Mouse (Mus musculus) layer of hippocampus, adult 8-10 months (tissue): Measurements from ENCODE around the gene Cacng1. TPM values are rescaled to one million over a fixed set of nuclear protein-coding genes. Genes with fewer than 3 reads are reported as not detected.

ENCODE experiments used
- DNase-seq, 2 experiments: peaks; one replicate each; pipeline ENCODE4 v3.0.0; 2022; ENCODE audit warnings: low spot score in 2 of 2
- total RNA-seq, 4 experiments: library from RNA; stranded (reverse); gene quantifications; 2 replicates each; pipeline ENCODE4 v1.2.4; 2022

Gene Cacng1
- not detected for total RNA-seq

DNA sequence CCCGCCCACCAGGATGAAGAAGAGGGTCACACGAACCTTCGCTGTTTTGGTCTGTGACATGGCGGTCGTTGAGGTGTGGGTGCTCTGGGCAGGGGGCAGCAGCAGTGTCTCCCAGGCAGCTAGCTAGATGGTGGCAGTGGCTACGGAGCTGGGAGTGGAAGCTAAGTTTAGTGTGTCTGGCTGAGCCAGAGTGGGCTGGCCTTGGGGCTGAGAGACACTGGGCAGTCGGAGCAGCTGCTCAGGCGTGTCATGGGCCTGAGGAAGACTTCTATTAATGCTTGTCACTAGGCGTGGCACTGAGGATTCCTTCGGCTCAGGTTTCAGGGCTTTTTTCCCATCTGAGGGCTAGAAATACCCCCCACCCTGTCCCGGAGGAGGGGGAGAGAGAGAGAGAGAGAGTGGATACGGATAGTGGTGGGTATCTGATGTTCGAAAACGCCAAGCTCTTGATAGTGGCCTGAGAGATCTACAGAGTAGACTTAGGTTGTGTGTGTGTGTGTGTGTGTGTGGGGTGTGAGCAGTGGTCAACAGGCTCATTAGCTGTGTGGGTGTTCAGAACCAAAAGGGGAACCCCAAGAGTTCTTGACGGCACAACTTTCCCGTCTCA lies at the start of gene Cacng1:
Gene Cacng1, minus strand, starts transcription at position 191 of the 607 bp plus-strand sequence.
- DNase-seq = no peak

DNA sequence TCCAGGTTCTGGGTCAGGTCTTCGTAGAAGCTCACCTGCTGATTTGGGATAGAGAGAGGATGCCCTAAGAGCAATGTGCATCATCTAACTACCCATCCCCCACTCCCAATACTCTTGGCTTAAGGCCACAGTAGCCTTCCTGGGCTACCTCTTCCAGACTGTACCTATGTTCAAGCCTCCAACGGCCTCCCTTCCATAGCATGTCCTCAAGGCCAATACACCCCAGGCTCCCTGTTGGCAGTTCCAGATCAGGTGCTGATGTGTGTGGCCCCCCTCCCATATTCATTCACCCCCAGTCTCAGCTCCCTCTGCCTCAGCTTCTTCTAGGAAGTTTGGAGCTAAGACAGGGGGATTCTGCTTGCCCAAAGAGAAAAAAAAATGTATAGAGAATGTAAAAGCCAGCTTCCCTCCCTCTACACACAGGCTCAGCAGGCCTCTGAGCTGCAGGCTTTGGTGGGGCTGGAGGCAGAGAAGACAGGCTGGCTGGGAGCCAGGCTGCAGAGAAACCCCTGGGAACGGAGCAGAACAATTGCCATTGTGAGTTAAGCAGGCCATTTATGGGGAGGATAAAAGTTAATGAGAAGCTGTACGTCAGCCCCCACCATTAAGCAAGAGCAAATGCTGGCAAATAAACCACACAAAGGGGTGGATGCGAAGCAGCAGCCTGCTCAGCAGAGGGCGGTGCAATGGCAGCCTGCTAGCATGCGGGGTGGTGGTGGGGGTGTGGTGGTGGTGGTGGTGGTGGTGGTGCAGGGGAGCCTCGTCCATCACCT lies 46.6 kb upstream of the Cacng1 start:
- no peak for DNase-seq

DNA sequence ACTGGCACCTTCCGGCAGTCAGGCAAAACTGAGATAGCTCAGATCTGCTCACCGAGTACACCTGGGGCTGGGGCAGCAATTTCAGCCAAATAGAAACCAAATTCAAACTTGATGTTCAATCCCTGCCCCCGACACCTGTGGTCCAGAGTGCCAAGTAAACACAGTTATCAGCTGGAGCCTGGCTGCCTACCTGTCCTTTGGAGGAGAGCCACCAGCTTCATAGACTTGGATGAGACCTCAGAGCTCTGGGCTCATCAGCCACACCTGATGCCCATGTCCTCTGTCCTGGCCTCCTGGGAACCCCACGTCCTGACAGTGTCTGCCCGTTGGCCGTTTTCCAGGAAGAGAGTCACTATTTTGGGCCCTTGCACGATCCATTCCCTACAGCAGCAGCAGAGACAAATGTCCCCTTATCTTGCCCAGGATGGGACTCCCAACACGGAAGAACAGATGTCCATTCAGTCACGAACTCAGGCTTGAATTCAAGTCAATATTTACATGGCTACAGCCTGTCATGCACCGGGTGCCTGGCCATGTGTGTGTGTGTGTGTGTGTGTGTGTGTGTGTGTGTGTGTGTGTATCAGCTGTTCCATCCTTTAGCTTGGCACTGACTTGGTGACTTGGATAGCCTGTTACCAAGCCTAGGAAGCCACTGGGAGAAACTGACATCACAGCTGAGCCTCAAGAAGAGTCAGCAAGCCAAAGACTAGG lies 45.6 kb upstream of the Cacng1 start:
- DNase-seq = no peak

DNA sequence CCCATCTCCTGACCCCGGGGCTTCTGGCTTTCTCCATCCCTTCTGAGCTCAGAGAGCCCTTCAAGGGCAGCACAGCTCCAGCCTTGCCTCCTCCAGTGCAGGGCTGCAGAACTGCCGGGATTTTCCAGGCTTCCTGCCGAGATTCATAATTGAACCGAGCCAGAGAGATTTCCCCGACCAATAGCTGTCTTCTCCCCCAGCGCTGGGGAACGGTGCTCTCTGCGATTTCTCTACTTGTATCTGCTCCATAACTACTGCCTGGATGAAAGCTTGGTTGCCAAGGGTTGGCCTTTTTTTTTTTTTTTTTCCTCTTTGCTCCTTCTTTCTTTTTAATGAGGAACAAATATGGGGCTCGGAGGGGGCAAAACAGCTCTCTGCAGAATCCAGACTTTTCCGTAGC lies 43.7 kb upstream of the Cacng1 start:
- DNase-seq = no peak

DNA sequence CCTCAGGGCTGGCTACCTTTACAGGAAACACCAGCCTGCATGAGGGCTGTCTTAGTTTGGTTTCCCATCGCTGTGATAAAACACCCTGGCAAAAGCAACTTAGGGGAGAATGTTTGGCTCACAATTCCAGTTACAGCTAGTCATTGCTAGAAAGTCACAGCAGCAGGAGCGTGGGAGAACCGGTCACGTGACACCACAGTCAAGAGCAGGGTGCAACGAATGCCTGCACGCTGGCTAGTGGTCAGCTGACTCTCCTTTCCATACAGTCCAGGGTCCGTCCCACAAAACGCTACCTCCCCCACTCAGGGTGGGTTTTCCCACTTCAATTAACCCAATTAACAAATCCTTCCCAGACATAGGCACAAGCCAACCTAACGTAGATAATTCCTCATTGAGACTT lies 43.2 kb upstream of the Cacng1 start:
- DNase-seq = no peak

DNA sequence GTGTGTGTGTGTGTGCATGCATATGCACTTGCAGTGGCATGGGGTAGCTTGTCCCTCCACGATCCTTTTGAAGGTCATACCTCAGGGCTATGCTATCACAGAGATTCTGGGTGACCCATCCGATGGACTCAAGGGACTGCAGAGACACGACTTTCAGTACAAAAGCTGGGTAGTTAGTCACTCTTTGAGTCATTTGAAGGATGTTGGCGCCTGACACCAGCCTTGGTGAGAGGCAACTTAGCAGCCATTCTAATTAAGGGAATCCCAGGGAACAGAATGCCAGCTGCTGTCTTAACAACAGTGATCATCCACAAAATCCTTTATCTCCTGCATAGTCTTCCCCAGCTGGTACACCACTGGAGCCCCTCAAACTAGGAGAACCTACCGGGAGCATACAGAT lies 32.8 kb upstream of the Cacng1 start:
- no peak for DNase-seq

DNA sequence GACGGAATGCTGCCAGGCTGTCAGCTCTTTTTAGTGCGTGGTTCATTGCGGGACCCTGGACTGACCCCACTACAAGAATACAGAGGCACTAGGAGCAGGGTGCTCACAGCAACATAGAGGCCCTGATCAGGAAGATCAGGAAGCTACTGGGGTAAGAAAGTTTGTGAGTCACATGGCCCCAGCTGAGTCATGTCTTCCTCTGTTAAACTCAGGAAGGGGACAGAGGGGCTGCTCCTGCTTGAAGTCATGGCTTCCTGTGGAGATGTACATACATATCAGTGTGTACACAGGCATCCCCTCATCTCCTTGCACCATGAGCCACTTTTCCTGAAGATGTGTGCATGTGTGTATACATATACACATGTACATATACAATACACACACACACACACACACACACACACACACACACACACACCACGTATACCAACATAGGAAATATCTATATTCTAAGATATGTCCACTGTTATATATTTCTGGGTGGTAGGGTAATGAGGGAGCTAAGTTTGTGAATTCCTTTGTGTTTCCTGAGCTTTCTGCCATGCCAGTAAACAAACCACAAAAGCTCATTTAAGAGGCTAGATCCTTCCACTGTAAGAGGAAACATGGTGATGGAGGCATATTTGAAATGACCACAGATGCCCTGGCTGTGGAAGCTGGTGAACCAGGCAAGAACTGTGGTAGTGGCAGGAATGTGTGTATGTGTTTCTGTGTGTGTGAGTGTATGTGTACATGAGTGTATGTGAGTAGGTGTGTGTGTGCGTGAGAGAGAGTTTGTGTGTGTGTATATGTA lies 32.1 kb upstream of the Cacng1 start:
- no peak for DNase-seq

DNA sequence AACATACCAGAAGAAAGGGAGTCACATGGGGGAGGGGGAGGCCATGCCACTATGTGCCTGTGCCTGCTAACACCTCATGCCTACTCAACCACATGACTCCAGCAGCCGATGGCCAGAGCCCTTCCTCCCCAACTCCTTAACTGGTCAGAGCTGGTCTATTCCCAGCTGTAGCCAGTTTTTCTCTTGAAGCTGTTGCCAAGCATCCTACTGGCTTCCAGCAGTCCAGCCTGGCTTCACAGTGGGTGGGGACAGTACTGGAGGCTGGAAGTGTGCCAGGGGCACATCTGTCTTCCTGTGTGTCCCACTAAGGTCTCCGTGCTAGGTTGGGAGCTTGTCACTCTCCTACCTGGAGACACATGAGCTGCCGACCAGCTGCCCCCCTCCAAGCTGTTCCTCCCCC lies 26.8 kb upstream of the Cacng1 start:
- no peak for DNase-seq

DNA sequence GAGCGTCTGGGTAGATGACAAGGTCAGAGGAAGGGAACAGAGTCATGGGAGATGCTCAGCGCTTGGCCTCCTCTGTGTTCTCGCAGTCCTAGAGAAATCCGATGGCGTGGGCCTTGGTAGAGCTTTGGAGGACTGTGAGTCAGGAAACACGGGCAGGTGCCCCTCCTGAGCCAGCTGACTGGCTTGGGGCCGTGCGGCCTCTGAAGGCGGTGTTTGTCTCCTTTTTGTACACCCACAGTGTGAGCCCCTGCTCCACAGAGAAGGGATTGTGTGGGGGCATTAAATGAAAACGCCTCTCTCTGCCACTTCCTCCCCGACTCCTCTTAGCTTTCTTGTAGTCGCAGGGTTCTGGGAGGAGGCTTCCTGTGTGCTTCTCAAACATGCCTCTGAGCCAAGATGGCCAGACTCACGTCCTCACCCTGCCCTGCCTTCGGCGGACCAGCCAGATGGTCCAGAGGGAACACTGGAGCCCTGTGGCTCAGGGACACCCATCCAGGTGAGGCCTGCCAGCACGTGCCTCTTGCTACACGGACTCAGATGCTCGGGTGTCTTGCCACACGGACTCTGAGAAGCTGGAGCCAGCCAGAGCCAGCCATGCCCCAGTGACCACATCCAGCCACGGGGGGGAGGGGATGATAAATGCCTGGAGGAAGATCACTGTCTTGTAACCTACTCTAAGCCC lies 22.2 kb upstream of the Cacng1 start:
- no peak for DNase-seq

DNA sequence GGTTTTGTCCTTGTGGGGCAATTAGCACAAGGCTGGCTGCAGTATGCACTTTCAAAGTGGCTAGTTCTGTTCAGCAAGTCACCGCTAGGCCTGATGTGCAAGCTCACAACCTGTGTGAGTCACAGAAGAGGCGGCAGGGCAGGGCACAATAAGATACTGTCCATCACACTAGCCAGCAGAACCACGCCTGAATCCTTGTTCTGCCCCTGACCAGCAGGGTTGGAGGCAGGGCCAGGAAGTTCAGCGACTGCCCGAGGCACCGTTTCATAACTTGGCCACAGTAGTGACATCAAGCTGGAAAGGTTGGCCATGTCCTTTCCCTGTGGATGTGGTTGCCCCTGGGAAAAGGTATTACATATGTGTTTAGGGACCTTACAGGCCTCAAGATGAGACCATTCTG lies 21.6 kb upstream of the Cacng1 start:
- DNase-seq = no peak

DNA sequence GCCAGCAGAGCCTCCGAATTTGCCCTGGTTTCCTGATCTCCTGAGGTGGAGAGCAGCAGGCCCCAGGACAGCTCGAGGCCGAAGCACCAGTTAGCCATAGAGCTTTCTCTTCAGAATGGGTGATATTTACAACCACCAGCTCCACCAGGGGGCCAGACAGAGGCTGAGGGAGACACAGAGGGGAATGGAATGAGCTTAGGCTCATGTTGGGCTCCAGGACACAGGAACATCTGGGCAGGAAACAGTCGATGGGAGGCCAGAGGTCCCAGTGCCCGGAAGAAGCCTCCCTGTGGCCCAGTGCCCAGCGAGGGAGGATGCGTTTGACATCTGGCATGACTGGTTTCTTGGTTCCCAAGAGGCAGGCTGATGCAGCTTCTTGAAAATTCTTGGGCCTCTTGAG lies 17.8 kb upstream of the Cacng1 start:
- no peak for DNase-seq

DNA sequence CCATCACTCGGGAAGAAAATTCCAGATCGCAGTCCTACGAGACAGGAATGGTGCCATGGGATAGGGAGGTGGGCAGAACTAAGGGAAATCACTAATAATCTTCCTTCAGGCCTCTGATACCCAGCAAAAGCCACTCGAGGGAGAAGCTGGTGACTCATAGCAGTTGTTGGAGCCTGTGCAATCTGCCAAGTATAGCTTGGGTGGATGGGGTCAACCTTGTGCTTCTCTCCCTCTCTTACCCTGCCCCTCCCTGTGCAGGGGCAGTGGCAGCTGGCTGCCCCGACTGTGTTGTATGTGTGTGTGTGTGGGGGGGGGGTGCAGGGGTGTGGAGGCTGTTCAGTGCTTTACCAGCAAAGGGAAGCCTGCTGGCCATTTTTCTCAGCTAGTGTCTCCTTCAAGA lies 15.2 kb upstream of the Cacng1 start:
- DNase-seq = no peak

DNA sequence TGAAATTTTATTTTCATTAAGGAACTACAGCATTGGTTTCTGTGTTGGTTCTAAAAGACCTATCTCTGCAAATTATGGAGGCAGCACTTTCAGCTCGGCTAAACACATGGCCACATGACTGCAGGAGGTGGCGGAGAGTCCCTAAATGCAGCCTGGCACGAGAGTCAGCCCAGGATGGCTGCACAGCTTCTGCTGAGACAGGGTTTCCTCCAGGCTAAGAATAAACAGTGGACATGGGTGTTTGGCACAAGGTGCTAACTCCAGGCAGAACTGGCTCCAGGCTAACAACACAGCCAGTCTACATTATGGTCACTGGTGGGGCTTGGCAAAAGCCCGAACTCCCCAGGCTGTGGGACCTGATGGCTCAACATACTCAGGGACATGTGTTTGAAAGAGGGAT lies 14.6 kb upstream of the Cacng1 start:
- DNase-seq = no peak

DNA sequence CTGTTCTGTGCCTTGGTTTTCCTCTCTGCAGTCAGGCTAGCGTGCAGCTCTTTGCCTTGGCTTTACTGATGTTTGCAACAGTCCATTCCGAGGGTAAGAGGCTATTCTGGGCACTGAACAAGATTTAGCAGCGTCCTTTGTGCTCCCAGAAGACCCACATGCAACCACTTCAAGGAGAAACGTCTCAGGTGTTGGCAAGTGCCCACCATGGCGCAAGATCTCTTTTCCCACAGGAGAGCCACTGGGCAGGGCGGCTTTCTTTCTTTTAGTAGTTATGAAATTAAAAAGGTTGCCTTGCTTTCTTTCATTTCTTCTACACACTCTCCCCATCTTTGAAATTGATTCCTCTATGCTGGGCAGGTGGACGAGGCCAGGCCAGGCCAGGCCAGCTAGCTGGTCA lies 12.8 kb upstream of the Cacng1 start:
- DNase-seq = no peak

DNA sequence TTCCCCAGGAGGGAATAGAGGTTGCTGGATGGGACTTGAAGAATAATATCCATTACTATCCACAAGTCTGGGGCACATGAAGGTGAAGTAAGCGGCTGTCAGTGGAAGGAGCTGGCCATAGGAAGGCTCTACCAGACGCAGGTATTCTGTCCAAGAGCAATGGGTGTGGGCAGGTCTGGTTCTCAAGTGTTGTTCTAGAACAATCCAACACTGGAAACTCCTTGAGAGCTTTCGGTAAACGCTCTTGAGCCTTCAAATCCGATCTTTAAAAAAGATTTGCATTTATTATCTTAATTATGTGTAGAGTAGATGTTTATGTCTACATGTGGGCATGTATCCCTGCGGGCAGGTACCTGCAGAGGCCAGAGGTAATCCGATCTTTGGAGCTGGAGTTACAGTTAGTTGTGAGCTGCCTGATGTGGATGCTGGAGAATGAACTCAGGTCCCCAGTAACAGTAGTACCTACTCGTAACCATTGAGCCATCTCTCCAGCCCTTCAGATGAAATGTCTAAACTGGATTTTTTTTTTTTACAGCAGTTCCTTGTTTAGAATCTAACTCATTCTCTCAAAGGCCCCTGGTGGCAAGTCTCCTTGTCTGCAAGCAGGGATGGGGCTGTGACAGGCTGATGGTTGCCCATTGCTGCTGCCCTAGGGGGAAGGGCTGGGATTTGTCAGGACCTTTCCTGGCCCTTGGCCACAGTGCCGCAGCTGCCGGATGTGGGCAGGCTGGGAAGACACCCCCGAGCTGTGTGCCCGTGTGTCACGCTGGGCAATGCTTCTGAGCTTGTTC lies 11.9 kb upstream of the Cacng1 start:
- DNase-seq = no peak

DNA sequence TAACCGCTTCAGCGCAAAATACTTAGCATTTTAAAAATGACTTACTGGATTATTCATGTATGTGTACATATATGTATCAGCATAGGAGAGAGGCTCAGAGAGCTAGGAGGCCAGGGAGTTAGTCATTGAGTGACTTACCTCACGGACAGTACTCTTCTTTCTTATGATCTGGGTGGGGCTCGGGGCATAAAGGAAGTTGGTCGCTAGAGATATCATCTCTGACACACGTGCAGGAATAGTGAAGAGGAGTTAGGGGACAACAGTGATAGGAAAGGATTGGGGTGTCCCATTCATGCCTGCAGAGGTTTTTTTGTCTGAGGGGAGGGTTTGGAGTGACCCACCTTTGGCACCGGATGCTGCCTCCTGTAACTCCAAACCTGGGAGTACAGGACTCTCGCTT lies 8.3 kb upstream of the Cacng1 start:
- no peak for DNase-seq

DNA sequence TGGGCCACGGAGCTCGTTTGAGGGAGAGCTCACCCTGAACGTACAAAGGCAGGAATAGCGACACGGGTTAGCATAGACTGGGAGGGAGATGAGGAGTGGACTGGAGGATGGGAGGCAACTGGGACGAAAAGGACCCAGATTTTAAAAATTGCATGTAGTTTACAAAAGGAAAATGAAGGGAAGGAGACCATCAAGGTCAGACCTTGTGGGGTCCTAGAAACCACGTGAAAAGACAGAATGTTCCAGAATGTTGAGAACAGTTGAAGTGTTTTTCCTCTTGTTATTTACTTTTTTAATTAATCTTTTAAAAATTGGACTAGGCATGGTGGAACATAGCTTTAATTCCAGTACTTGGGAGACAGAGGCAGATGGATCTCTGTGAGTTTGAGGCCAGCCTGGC lies 4.7 kb upstream of the Cacng1 start:
- DNase-seq = no peak

DNA sequence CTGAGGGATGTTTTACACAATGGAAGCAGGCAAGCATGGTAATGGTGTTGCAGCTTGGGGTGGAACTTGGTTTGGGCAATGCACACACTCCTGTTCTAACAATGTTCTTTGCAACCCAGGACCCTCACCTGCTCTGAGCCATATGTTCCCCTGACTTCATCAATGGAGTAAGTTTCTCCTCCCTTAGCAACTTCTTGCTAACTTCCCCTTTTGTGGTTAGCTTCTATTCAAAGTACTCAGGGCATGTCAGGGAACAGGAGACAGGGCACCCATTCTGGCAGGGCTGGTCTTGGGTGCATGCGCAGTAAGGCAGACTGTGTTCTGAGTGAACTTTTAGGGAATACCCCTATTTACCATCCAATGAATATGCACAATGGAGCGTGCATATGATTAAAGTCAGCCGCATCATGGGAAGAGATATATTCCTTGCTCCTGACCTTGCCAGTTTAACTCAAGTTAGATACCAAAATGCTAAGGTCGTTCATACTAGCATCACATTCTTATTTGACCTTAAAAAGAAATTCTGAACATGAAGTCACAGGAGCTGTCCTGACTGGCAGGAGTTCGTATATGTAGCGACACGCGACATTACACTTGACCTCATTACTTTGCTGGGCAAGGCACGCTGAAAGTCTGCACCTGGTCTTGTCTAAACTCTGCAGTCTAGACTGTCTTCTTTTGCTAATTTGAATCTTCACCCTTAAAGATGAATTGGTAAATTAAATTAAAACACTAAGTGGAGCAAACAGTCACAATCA lies 4.1 kb upstream of the Cacng1 start:
- DNase-seq = no peak

DNA sequence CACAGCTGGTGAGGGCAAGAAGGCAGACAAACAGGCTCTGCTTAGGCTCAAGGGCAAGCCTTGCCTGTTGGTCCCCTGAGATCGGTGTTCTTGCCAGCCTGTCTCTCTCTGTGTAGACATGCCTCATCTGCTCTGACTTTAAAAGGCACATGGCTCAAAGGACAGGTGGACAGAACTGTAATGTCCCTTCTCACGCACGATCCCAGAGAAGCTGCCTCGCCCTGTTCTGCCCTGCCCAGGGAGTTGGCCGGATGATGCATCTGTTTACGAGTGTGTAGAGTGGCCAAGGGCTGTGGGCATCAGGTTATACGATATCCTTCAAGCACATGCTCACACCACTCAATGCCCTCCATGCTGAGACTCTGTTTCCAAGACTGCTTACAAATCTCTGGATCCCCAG lies 2.0 kb downstream of the Cacng1 start:
- DNase-seq = no peak

DNA sequence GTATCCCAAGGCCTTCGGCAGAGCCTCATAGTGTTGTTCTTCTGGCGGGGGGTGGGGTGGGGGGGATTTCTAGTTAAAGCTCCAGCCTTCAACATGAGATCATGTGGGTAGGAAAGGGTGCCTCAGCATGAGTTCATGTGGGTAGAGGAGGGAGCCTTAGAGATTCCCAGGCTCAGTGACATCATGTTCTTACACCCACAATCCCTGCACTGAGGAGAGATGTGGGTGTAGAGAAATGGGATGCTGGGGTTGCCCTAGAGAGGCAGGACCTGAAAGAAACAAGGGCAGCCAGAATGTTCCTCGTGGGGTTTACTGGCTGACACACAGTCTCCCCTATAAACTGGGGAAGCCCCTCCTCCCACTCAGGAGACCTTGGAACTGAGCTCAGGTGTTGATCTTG lies 5.9 kb downstream of the Cacng1 start:
- no peak for DNase-seq
